Mouse (Mus musculus) hindlimb bud, embryonic 11.5 days (tissue): Measurements from ENCODE around the gene Farsa.
"Not testable (repeated sequence)": the region's sequence is repeated elsewhere in the genome, so short reads cannot be mapped to it uniquely, and the experiment has no call there.

Experiments used
- DNase-seq: peaks from one replicate; pipeline ENCODE4 v3.0.0-alpha.2; 2012; ENCODE audit warnings: low read depth, low spot score; ENCODE audit errors: extremely low spot score

The Farsa gene

GRCm38 (mm10) chr8:84873016-84873415, 16.2 kb downstream of the Farsa start:
- no peak for DNase-seq

DNA sequence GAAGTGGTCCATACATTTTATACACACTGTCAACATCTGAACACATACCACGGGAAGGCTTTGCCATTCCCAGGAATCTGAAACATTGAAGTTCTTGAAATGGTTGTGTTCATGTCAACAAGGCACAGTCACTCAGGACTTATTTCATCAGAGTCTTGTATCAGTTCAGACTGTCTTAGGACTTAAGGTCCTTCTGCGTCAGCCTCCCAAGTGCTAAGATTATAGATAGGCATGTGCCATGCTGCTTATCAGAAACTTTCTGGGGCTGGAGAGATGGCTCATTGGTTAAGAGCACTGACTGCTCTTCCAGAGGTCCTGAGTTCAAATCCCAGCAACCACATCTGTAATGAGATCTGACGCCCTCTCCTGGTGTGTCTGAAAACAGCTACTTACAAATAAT, 17.6 kb downstream of the Farsa start:
- no peak for DNase-seq

DNA sequence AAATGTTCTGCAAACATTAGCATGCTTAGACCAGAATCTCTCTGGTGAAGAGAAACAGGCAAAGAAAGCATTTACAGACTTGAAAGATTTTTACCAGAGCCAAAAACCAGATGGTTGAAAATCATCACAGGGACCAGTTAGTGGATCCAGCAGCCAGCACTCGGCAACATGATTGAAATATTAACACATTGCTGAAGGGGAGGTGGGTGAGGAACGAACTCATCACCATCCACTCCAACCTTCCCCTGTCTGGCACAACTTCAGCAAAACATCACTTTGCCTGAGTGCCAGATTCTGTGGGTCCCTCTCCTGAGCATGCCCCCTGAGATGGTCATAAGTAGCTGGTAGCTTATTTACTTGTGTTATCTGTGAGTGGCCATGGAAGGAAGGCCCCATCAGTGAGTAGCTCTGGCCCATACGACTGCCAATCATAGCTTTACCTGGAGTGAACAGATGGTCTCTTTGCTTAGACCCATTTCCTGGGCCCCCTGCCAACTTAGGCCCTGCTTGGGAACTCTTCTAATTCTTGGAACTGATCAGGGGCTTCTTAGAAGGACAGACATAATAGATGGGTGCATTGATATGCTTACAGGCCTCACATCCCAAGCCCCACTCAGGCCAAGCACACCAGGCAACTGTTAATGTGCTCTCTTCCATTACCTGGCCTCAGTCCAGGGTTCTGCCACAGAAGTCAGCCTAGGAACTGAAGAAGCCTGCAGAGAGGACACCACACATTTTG, 20.7 kb downstream of the Farsa start:
- no peak for DNase-seq

GRCm38 (mm10) chr8:84878915-84879314, 22.1 kb downstream of the Farsa start:
- DNase-seq: no peak

GRCm38 (mm10) chr8:84884728-84885127, 27.9 kb downstream of the Farsa start:
- DNase-seq: no peak

DNA sequence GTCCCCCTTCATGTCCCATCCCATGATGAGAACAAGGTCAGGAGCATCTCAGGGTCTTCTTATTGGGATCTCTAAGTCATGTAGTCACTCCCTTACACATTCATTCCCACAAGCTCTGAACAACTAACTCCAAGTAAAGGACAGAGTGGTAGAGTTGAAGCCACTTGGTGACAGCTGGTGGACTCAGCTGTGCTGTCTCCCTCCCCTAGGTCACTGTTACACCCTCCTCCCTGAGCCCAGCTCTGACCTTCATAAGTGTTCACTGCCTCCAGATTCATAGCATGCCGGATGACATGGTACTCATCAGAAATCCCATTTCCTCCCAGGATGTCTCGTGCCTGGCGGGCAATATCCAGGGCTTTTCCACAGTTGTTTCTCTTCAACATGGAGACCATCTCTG, 31.5 kb downstream of the Farsa start:
- DNase-seq: no peak

- no peak for DNase-seq
Observed at GRCm38 (mm10) chr8:84889141-84889540, 32.4 kb downstream of the Farsa start.

DNA sequence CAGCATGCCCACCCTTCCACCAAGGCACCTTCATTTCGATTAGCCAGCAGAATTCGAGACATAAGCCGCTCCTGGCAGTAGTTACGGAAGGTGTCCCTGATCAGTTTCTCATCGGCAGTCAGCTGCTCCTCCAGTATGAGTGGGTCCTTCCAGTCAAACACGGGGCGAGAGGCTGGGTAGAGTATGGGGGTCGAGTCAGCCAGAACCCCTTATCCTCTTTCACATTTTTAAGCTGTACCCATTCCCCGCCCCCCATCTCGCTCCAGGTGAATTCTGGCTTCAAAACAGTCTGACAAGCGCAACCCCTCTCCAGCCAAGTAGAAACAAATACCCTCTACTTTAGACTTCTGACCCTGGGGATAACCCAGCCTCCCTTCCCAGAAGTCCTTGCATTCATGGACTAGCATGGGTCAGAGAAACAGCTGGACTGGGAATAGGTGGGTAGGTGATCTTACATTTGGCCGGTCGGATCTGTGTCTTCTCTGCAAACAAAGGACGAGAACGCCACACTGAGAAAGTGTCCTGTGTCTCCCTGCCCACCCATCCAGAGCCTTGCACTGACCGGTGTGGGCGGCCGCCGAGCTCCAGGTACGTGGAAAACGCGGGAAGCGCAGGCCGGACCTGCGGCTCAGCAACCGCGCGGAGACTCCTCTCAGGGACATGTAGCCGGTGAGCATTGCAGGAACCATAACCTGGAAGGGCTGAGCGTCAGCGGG, 36.4 kb downstream of the Farsa start:
- DNase-seq: no peak

DNA sequence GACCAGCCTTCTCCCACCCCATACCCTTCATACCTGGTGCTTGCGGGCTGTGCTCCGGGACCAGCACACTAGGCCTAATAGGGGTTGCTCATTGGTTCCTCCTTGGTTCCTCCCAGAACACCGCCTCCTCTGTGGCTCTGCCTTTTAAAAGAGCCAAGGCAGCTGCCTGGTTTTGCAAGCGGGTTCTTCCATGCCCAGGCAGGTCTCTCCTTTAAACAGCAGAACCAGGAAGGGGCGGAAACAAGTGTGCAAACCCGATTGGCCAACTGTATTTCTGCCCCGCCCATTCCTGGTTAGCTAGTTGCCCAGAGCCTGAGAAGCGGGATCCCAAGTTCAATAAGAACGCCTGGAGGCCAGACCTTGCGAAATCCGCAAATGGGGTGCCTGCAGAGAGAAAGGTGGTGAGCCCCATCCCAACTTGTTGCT, 36.9 kb downstream of the Farsa start, which contains the start of gene Gcdh:
TSS of gene Gcdh (minus strand) at position 213 of the 426 bp plus-strand sequence.
- DNase-seq: peak; percentile 87

DNA sequence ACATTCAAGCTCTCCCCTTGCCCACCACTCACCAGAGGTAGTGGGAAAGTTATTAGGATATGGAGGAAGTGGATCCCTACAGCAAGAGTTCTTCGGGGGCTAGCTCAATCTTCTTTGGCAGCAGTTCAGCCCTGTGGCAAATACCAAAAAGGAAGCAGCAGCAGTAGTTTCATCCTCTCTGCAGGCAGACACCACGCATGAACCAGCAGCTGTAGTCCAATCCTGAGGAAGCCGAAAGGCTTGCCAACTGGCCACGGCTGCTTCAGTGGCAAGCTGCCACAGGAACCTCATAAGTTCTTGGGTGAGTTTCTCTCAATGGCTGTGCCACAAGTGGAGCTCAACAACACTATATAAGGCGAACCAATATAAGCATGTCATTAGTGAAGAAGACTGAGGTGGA, 39.2 kb downstream of the Farsa start:
- DNase-seq: no peak

DNA sequence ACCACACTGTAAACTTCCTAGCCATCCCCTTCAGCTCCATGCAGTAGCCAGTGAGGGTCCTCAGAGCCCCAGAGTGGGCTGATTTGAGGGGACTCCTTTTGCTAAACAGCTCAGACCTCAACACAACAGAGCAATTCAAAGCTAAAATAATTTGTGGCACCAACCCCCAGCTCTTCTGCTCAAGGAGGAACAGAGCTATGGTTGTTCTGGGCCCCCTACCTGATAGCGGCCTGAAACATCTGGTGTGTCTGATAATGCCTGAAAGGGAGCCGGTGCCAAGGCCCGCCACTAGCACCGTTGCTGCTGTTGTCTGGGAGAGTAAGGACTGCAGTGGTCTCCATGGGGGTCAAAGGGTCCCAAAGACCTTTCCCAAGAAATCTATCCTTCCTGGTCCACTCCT, 44.3 kb downstream of the Farsa start:
- no peak for DNase-seq

DNA sequence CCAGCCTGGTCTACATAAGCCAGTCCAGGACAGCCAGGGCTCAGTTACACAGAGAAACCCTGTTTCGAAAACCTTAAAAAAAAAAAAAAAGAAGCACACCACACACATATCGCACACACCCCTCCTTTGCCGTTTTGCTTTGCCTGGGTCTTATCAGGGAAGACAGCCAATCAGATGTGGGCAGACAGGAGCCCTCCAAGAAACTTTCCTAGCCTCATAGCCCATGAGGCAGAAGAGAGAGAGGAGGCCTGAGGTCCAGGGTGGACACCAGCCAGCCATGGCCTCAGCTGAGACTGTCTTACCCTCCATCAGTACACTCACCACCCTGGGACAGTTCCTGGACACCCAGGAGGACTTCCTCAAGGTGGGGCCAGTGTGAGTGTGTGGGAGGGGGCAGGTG, 45.0 kb downstream of the Farsa start, which contains the start of gene Klf1:
TSS of gene Klf1 (plus strand) at position 177 of the 400 bp plus-strand sequence.
- no peak for DNase-seq

- no peak for DNase-seq
Observed at GRCm38 (mm10) chr8:84902367-84902919, 45.7 kb downstream of the Farsa start.

DNA sequence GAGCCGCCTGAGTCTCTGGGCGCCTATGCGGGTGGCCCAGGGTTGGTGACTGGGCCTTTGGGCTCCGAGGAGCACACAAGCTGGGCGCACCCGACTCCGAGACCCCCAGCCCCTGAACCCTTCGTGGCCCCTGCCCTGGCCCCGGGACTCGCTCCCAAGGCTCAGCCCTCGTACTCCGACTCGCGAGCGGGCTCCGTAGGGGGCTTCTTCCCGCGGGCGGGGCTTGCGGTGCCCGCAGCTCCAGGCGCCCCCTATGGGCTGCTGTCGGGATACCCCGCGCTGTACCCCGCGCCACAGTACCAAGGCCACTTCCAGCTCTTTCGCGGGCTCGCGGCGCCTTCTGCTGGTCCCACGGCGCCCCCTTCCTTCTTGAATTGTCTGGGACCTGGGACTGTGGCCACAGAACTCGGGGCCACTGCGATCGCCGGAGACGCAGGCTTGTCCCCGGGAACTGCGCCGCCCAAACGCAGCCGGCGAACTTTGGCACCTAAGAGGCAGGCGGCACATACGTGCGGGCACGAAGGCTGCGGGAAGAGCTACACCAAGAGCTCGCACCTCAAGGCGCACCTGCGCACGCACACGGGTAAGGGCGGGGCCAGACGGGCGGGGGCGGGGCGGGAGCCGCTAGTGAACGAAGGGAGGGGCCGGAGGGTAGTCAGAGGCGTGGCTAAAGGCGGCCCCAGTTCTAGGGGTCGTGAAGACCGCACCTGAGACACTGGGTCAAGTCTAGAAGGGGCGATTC, 46.3 kb downstream of the Farsa start:
- DNase-seq: no peak

DNA sequence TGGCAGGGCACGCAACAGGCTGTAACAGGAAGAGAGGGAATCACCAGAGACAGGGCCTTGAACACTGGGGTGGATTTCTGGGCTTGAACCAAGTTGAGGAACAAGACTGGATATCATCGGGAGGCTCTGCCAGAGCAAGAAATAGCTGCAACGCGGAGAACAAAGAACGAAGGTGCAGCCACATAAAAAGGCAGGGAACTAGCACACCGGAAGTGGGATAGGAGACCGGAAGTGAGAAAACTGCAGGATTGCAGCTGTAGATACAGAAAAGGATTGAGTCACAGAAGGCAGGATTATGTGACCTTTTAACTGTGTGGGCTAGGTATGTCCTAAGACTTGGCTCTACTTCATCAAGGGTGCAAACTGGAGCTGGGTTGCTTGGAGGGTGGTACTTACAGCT, 47.6 kb downstream of the Farsa start:
- DNase-seq: no peak

DNA sequence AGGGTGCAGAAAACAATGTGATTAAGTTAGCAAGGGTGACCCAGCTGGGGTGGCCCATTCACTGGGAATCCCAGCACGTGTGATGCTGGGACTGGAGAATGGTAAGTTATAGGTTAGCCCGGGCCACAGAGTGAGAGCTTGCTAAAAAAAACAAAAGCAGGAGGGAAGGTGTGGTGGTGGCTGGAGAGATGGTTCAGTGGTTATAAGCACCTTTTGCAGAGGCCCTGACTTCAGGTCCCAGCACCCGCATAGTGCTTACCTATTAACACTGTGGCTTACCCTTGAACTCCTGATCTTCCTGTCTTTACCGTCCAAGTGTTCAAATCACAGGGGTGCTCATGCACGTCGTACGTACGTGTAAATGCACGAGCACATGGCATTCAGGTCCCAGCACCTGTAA, 50.2 kb downstream of the Farsa start:
- no peak for DNase-seq

DNA sequence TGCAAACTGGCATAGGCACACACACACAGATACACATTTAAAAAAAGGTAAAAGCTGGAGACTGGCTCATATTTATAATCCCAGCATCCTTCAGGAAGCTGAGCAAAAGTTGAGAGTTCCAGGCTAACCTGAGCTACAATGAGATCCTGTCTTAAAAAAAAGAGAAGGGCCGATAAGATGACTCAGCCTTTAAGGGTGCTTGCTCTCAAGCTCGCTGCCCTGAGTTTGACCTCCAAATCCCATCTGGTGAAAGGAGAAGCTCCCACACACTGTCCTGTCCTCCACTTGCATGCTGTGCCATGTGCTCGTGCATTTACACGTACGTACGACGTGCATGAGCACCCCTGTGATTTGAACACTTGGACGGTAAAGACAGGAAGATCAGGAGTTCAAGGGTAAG, 50.7 kb downstream of the Farsa start:
- DNase-seq: no peak

GRCm38 (mm10) chr8:84907979-84908378, 51.2 kb downstream of the Farsa start:
- not testable (repeated sequence) for DNase-seq

DNA sequence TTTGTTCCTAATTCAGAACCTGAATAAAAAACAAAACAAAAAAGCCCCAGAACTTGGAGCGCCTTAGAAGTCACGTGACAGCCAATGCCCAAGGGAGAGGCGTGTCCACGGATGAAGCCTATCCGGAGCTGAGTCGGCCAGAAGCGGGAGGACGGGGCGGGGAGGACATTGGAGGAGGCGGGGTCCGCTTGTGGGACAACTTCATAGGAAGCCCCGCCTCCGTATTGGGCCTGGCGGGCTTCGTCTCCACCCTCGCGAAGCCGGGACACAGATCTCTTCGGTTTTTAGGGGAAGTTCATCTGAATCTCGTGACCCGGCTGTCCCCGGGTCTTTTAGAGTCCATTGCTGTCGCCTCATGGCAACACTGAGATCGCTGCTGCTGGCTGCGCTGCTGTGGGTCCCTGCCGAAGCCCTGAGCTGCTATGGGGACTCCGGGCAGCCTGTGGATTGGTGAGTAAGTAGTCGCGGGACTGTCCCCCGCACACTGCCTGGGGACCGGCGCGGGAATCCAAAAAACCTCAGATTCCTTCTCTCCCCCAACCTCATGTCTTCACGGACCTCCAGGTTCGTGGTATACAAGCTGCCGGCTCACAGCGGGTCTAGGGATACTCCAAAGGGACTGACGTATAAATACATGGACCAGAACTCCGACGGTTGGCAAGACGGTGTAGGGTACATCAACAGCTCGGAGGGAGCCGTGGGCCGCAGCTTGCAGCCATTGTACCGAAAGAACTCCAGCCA, 51.8 kb downstream of the Farsa start, which contains the start of gene Dnase2a:
TSS of gene Dnase2a (plus strand) at position 140 of the 741 bp plus-strand sequence.
- peak; percentile 84 for DNase-seq

DNA sequence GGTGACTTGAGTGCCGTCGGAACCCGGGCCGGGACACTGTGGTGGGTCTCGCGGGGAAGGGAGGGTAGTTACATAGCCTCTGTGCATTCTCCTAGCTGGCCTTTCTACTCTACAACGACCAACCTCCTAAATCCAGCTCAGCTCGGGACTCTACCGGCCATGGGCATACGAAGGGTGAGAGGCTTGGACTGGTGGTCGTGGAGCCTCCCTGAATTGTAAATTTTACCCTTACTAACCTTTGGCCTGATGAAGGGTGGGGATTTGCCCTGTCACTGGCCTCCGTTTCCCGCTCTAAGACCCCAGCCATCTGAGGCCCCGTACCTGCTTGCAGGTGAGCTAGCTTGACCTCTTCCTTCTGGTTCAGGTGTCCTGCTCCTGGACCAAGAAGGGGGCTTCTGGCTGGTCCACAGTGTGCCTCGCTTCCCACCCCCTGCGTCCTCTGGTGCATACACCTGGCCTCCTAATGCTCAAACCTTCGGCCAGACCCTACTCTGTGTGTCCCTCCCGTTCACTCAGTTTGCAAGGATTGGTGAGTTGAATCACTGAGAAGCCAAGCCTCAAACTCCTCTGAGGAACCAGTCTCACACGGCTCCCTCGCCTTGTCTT, 52.5 kb downstream of the Farsa start:
- DNase-seq: no peak
